Mouse (Mus musculus) C2C12 (cell line): ENCODE results near the gene Socs1.

ENCODE experiments used
- CTCF ChIP-seq: IDR thresholded peaks from one replicate; pipeline ENCODE4 v1.5.1; 2011; ENCODE audit not compliant: control insufficient read depth, insufficient read depth, insufficient read length
- MAX ChIP-seq: IDR thresholded peaks from one replicate; pipeline ENCODE4 v1.6.1; 2011; ENCODE audit warnings: mild to moderate bottlenecking, control low read depth
- MYOD1 ChIP-seq: IDR thresholded peaks from one replicate; pipeline ENCODE4 v1.6.1; 2011; ENCODE audit warnings: low read depth; ENCODE audit not compliant: control insufficient read depth, insufficient read length
- MYOG ChIP-seq: IDR thresholded peaks from one replicate; pipeline ENCODE4 v1.6.1; 2011; ENCODE audit not compliant: control insufficient read depth, insufficient read length; ENCODE audit errors: extremely low read depth
- USF1 ChIP-seq: IDR thresholded peaks from one replicate; pipeline ENCODE4 v1.6.1; 2011; ENCODE audit warnings: low read depth, mild to moderate bottlenecking, control low read depth, moderate library complexity

DNA sequence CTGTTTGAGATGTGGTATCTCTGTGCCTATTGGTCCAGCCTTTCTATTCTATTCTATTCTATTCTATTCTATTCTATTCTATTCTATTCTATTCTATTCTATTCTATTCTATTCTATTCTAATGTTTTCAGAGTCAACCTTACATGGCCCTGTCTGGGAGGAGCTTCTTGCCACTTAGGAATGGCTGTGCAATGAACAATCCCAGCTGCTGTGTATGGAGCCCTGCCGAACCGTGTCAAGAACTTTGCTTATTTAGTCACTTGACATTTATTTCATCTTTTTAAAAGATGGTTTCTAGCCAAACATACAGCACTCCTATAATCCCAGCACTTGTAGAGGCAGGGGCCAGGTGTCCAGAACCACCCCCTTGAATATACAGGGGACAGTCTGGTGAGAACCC, 21.0 kb downstream of the Socs1 start:
- TF ChIP-seq CTCF (no peak), USF1 (no peak), MYOG (no peak), MYOD1 (no peak), MAX (no peak)
